8 mouse cellular contexts compared by ENCODE assay signal in the genomic region with DNA sequence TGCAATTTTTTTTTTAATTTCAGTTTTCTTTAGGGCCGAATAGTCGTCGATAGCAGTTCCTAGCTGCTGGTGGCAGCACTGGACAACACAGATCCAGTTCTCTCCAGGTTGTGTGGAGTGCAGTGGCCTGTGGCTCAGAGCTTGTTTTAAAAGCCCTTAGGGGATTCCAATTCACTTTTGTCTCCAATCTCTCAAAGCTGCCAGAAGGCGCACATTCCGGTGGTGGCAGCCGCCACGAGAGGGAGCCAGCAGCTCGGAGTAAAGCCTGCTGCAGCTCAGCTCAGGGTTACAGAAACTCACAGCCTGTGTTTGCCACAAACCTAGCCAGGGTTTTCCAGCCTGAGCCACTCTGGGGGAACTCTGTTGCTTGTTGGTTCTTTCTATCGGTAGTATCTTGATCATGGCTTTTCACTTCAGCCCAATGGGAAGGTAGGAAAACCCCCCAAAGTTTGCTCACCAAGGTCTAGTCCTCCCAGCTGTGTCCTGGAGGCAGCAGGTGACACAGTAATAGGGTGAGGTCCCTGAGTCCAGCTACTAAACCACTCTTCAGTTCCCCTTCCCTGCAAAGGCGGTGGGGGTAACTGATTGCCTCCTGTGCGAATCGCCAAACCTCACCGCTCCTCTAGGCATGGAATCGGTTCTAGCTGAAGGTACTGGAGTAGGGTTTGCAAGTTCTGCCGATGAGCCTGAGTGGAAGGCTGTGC. TPM values are rescaled to one million over a fixed set of nuclear protein-coding genes. Genes with fewer than 3 reads are reported as not detected.
DNase-seq lines count a peak whose midpoint lies in the region; ATAC-seq and TF ChIP-seq lines count a peak whose summit lies in the region.

No protein-coding gene starts in this region.

- ATAC-seq in liver, embryonic 14.5 days (ENCODE audit: insufficient read depth) = no peak
- ATAC-seq in inflammation-experienced regulatory T-cells, adult 6 months = no peak

- WGBS in spleen, adult 2 months = 44% methylated on average over 15 of the region's 15 CpGs
- 35% methylated on average over 15 of the region's 15 CpGs for WGBS in liver, embryonic 14.5 days (ENCODE audit: insufficient replicate concordance)

- TF ChIP-seq CTCF in spleen, adult 2 months (IDR thresholded peaks at IDR 0.05; ENCODE audit: extremely low read depth, insufficient read depth, insufficient read length, insufficient replicate concordance) = peak; percentile 14; the same call in 1 of the 2 replicates
- peak; percentile 67 for TF ChIP-seq CTCF in liver, embryonic 14.5 days (IDR thresholded peaks at IDR 0.05; ENCODE audit: low read depth)

- no peak for TF ChIP-seq POLR2A in spleen, adult 2 months (IDR thresholded peaks at IDR 0.05; ENCODE audit: low read depth, low read length)

- DNase-seq in spleen, adult 2 months (ENCODE audit: low read depth in 1 of 2, low spot score in 2 of 2) = no peak
- no peak for DNase-seq in spleen, postnatal 14 days (ENCODE audit: low spot score in 2 of 2)
- peak; percentile 79 to 84 for DNase-seq in cerebellum, postnatal 14 days
- DNase-seq in frontal cortex, postnatal 25 days (ENCODE audit: low spot score in 2 of 2) = peak; percentile 61 to 67
- DNase-seq in kidney, postnatal 14 days = peak; percentile 67
- no peak for DNase-seq in liver, embryonic 14.5 days (ENCODE audit: low read depth in 3 of 3, low spot score in 3 of 3)
- DNase-seq in retina, postnatal 1 day = peak; percentile 84

- H3K4me2 ChIP-seq in liver, embryonic 14.5 days (ENCODE audit: low read depth) = no peak overlapping the region

- H3K4me1 ChIP-seq in spleen, adult 2 months (ENCODE audit: control insufficient read depth, insufficient read depth, insufficient read length) = no peaks in the 10 kb centered on the region
- no peaks in the 10 kb centered on the region for H3K4me1 ChIP-seq in liver, embryonic 14.5 days (replicated peaks; ENCODE audit: control insufficient read depth in 2 of 2, insufficient read depth in 2 of 2, low read length in 1 of 2)

- H3K9me3 ChIP-seq in liver, embryonic 14.5 days (ENCODE audit: control insufficient read depth, low read length) = no peaks in the 10 kb centered on the region

- no peaks in the 10 kb centered on the region for H3K36me3 ChIP-seq in spleen, adult 2 months (ENCODE audit: control insufficient read depth, insufficient read depth, low read length)
- H3K36me3 ChIP-seq in liver, embryonic 14.5 days (replicated peaks; ENCODE audit: control insufficient read depth, insufficient read depth, low read depth) = no peaks in the 10 kb centered on the region

- no peak overlapping the region for H3K9ac ChIP-seq in liver, embryonic 14.5 days (replicated peaks)

- H3K27me3 ChIP-seq in spleen, adult 2 months (ENCODE audit: control insufficient read depth, insufficient read depth, low read length) = no peaks in the 10 kb centered on the region
- no peaks in the 10 kb centered on the region for H3K27me3 ChIP-seq in liver, embryonic 14.5 days (ENCODE audit: control insufficient read depth, insufficient read depth, low read length)

- H3K27ac ChIP-seq in spleen, adult 2 months (ENCODE audit: insufficient read depth, low read length) = no peak overlapping the region
- H3K27ac ChIP-seq in liver, embryonic 14.5 days = no peak overlapping the region

- no peak overlapping the region for H3K4me3 ChIP-seq in spleen, adult 2 months (ENCODE audit: extremely low read depth, insufficient read depth, insufficient read length)
- H3K4me3 ChIP-seq in liver, embryonic 14.5 days (ENCODE audit: insufficient read depth in 1 of 2, low read depth in 2 of 2, low read length in 2 of 2) = no peak overlapping the region

- no peak for TF ChIP-seq EP300 in liver, embryonic 14.5 days (IDR thresholded peaks at IDR 0.05; ENCODE audit: low read depth)

RNA-seq across cellular contexts. Expression of a gene that starts 13.0 kb away (rescaled TPM):
- not detected in 2 replicates for polyA plus RNA-seq in spleen, adult 2 months (2012; rRNA removed)
- not detected in 2 replicates for polyA plus RNA-seq in liver, embryonic 14.5 days (2012; rRNA removed)
- 0.06 TPM in 1 of 2 replicates, not detected in the other for polyA plus RNA-seq in liver, embryonic 14.5 days (2014; fragmentation: Nextera tagmentation; extraction: Ambion mirVana)
- not detected for polyA plus RNA-seq in inflammation-experienced regulatory T-cells, adult 6 months (2017; shearing (Covaris generic))

Comparison
In these comparisons a context has a peak if more than half of its experiments do, and no peak if none do; other contexts are left out.
1. DNase-seq: peak in cerebellum, postnatal 14 days (2 of 2), frontal cortex, postnatal 25 days (2 of 2), kidney, postnatal 14 days (single experiment) and retina, postnatal 1 day (single experiment); none in spleen, adult 2 months (0 of 2), spleen, postnatal 14 days (0 of 2) and liver, embryonic 14.5 days (0 of 3).